8 mouse cellular contexts compared by ENCODE assay signal in genomic region chr17:32350382-32350983, GRCm38 (mm10). TPM values are rescaled to one million over a fixed set of nuclear protein-coding genes. Genes with fewer than 3 reads are reported as not detected.
DNase-seq lines count a peak whose midpoint lies in the region; ATAC-seq and TF ChIP-seq lines count a peak whose summit lies in the region.

Gene Akap8l (minus strand): TSS chr17:32350607.

- H3K4me3 ChIP-seq in embryonic facial prominence, embryonic 13.5 days: peak within 1 kb of the TSS; percentile 69
- peak within 1 kb of the TSS; percentile 79 for H3K4me3 ChIP-seq in kidney, adult 2 months (ENCODE audit: insufficient read depth, low read depth, low read length)
- peak within 1 kb of the TSS; percentile 81 for H3K4me3 ChIP-seq in limb, embryonic 12.5 days (replicated peaks)
- peak within 1 kb of the TSS; percentile 89 for H3K4me3 ChIP-seq in midbrain, embryonic 15.5 days
- H3K4me3 ChIP-seq in spleen, adult 2 months (ENCODE audit: extremely low read depth, insufficient read depth, insufficient read length): peak within 1 kb of the TSS; percentile 84

- H3K4me2 ChIP-seq in embryonic facial prominence, embryonic 13.5 days: peak within 1 kb of the TSS; percentile 89
- H3K4me2 ChIP-seq in limb, embryonic 12.5 days: peak within 1 kb of the TSS; percentile 84
- H3K4me2 ChIP-seq in midbrain, embryonic 15.5 days: peak within 1 kb of the TSS; percentile 71

- peak within 1 kb of the TSS; percentile 74 for H3K27ac ChIP-seq in embryonic facial prominence, embryonic 13.5 days
- peak within 1 kb of the TSS; percentile 75 for H3K27ac ChIP-seq in kidney, adult 2 months (ENCODE audit: insufficient read depth, low read depth, low read length)
- peak within 1 kb of the TSS; percentile 47; the same call in 1 of the 2 replicates for H3K27ac ChIP-seq in limb, embryonic 12.5 days
- peak within 1 kb of the TSS; percentile 94 for H3K27ac ChIP-seq in midbrain, embryonic 15.5 days
- peak within 1 kb of the TSS; percentile 79 for H3K27ac ChIP-seq in spleen, adult 2 months (ENCODE audit: insufficient read depth, low read length)

- no peak for TF ChIP-seq CTCF in kidney, adult 2 months (conservative IDR thresholded peaks at IDR 0.05; ENCODE audit: insufficient read depth, insufficient read length, low read depth, low read length)
- no peak for TF ChIP-seq CTCF in spleen, adult 2 months (IDR thresholded peaks at IDR 0.05; ENCODE audit: extremely low read depth, insufficient read depth, insufficient read length, insufficient replicate concordance)

- peak; percentile 97 for TF ChIP-seq POLR2A in kidney, adult 2 months (IDR thresholded peaks at IDR 0.05; ENCODE audit: low read depth, low read length)
- peak; percentile 83 for TF ChIP-seq POLR2A in spleen, adult 2 months (IDR thresholded peaks at IDR 0.05; ENCODE audit: low read depth, low read length)

- under 1% methylated on average over 37 of the region's 37 CpGs for WGBS in embryonic facial prominence, embryonic 13.5 days
- under 1% methylated on average over 37 of the region's 37 CpGs for WGBS in kidney, adult 2 months
- WGBS in limb, embryonic 12.5 days: under 1% methylated on average over 37 of the region's 37 CpGs
- WGBS in midbrain, embryonic 15.5 days: under 1% methylated on average over 37 of the region's 37 CpGs
- under 1% methylated on average over 37 of the region's 37 CpGs for WGBS in spleen, adult 2 months

- H3K9ac ChIP-seq in embryonic facial prominence, embryonic 13.5 days: peak within 1 kb of the TSS; percentile 86
- peak within 1 kb of the TSS; percentile 76 for H3K9ac ChIP-seq in limb, embryonic 12.5 days (replicated peaks)
- peak within 1 kb of the TSS; percentile 88 for H3K9ac ChIP-seq in midbrain, embryonic 15.5 days

- peak; percentile 95 for ATAC-seq in embryonic facial prominence, embryonic 13.5 days (ENCODE audit: insufficient number of reproducible peaks, insufficient read depth, low FRiP score, low TSS enrichment, low read depth)
- ATAC-seq in limb, embryonic 12.5 days (ENCODE audit: insufficient number of reproducible peaks, insufficient read depth, low FRiP score, low TSS enrichment, low read depth): peak; percentile 97
- peak; percentile 98 for ATAC-seq in midbrain, embryonic 15.5 days (replicated peaks)

- H3K9me3 ChIP-seq in embryonic facial prominence, embryonic 13.5 days: no peaks in the 10 kb centered on the region
- H3K9me3 ChIP-seq in limb, embryonic 12.5 days: no peaks in the 10 kb centered on the region
- no peaks in the 10 kb centered on the region for H3K9me3 ChIP-seq in midbrain, embryonic 15.5 days

- H3K4me1 ChIP-seq in embryonic facial prominence, embryonic 13.5 days: peaks cover 17% of the 10 kb centered on the region
- peaks cover 12% of the 10 kb centered on the region for H3K4me1 ChIP-seq in kidney, adult 2 months (ENCODE audit: control insufficient read depth, insufficient read depth, low read length)
- H3K4me1 ChIP-seq in limb, embryonic 12.5 days (replicated peaks): peaks cover 18% of the 10 kb centered on the region
- H3K4me1 ChIP-seq in midbrain, embryonic 15.5 days: peaks cover 39% of the 10 kb centered on the region
- peaks cover 5% of the 10 kb centered on the region; the same call in 1 of the 2 replicates for H3K4me1 ChIP-seq in spleen, adult 2 months (ENCODE audit: control insufficient read depth, insufficient read depth, insufficient read length)

- DNase-seq in 3134 (ENCODE audit: extremely low read depth, insufficient read length, low spot score): peak; percentile 94
- DNase-seq in adrenal gland, postnatal 36 days: peak; percentile 94 to 96
- DNase-seq in heart, adult 18-20 months: peak; percentile 99
- peak; percentile 100 for DNase-seq in kidney, adult 2 months
- peak; percentile 93 to 97 for DNase-seq in spleen, adult 2 months (ENCODE audit: low read depth in 1 of 2, low spot score in 2 of 2)

- H3K27me3 ChIP-seq in embryonic facial prominence, embryonic 13.5 days: no peaks in the 10 kb centered on the region
- no peaks in the 10 kb centered on the region for H3K27me3 ChIP-seq in kidney, adult 2 months (replicated peaks; ENCODE audit: control insufficient read depth, insufficient read depth, low read length)
- H3K27me3 ChIP-seq in limb, embryonic 12.5 days: no peaks in the 10 kb centered on the region
- no peaks in the 10 kb centered on the region for H3K27me3 ChIP-seq in midbrain, embryonic 15.5 days (replicated peaks)
- H3K27me3 ChIP-seq in spleen, adult 2 months (ENCODE audit: control insufficient read depth, insufficient read depth, low read length): no peaks in the 10 kb centered on the region

- H3K36me3 ChIP-seq in embryonic facial prominence, embryonic 13.5 days: peaks cover 23% of the 10 kb centered on the region
- no peaks in the 10 kb centered on the region; the same call in 1 of the 2 replicates for H3K36me3 ChIP-seq in kidney, adult 2 months (ENCODE audit: control insufficient read depth, insufficient read depth, low read length)
- H3K36me3 ChIP-seq in limb, embryonic 12.5 days: peaks cover 27% of the 10 kb centered on the region
- peaks cover 13% of the 10 kb centered on the region for H3K36me3 ChIP-seq in midbrain, embryonic 15.5 days (replicated peaks)
- peaks cover 12% of the 10 kb centered on the region for H3K36me3 ChIP-seq in spleen, adult 2 months (ENCODE audit: control insufficient read depth, insufficient read depth, low read length)

RNA-seq across cellular contexts. Expression of gene Akap8l, which starts in this region (rescaled TPM):
- 100 to 1,000 TPM in 1 of 2 experiments, 10 to 100 TPM in 1; 81.2 to 102 TPM for total RNA-seq in adrenal gland, postnatal 36 days (2021)
- 110 and 113 TPM in 2 replicates for polyA plus RNA-seq in embryonic facial prominence, embryonic 13.5 days (2015; fragmentation: Nextera tagmentation; extraction: Ambion mirVana)
- total RNA-seq in heart, adult 18-20 months (2021): 10 to 100 TPM; 39.1 to 44.6 TPM
- 71.5 and 96.4 TPM in 2 replicates for polyA plus RNA-seq in kidney, adult 2 months (2012; rRNA removed)
- 112 and 120 TPM in 2 replicates for polyA plus RNA-seq in limb, embryonic 12.5 days (2016; fragmentation: Nextera tagmentation; extraction: Ambion mirVana)
- polyA plus RNA-seq in midbrain, embryonic 15.5 days (2015; fragmentation: Nextera tagmentation; extraction: Ambion mirVana): 182 and 187 TPM in 2 replicates
- 136 and 169 TPM in 2 replicates for polyA plus RNA-seq in spleen, adult 2 months (2012; rRNA removed)

Comparison
In these comparisons a context has a peak if more than half of its experiments do, and no peak if none do; other contexts are left out.
1. Peak in every context shown above with its lines: DNase-seq, ATAC-seq, H3K4me3 ChIP-seq and H3K27ac ChIP-seq.